In genomic region chr11:20987171-20987815, GRCm38 (mm10) we compare ENCODE assay signal across 12 mouse cellular contexts.
DNase-seq lines count a peak whose midpoint lies in the region; ATAC-seq and TF ChIP-seq lines count a peak whose summit lies in the region.
"Had no signal": no experiment of that assay in that cellular context is flagged by ENCODE, and none has a peak within 500 bp of the region (broad histone marks: within the 10 kb centered on the region; RNA-seq: fewer than 3 reads in every experiment).

No protein-coding gene starts in this region.

- H3K9ac ChIP-seq in neural tube, embryonic 11.5 days (ENCODE audit: low read length) = no peak overlapping the region
- H3K9ac ChIP-seq in forebrain, embryonic 16.5 days (replicated peaks; ENCODE audit: low read depth, low read length) = no peak overlapping the region
- H3K9ac ChIP-seq in neural tube, embryonic 13.5 days = no peak overlapping the region
- no peak overlapping the region for H3K9ac ChIP-seq in stomach, postnatal 0 days (ENCODE audit: low read length)

- no peaks in the 10 kb centered on the region for H3K36me3 ChIP-seq in neural tube, embryonic 11.5 days (ENCODE audit: control insufficient read depth, insufficient read depth, low read length)
- no peaks in the 10 kb centered on the region for H3K36me3 ChIP-seq in forebrain, embryonic 16.5 days (ENCODE audit: control insufficient read depth, insufficient read depth)
- no peaks in the 10 kb centered on the region for H3K36me3 ChIP-seq in neural tube, embryonic 13.5 days
- no peaks in the 10 kb centered on the region for H3K36me3 ChIP-seq in stomach, postnatal 0 days (ENCODE audit: control insufficient read depth, insufficient read depth, low read length)

- peak; percentile 77 for ATAC-seq in cerebellum, adult (ENCODE audit: insufficient number of reproducible peaks, low FRiP score, low TSS enrichment)
- 0 out of 2 replicates have a peak, but pooled peaks have one; percentile 9 for ATAC-seq in neural tube, embryonic 11.5 days (ENCODE audit: insufficient read depth, low FRiP score, low TSS enrichment)
- ATAC-seq in forebrain, embryonic 16.5 days = peak; percentile 47
- ATAC-seq in neural tube, embryonic 13.5 days (ENCODE audit: low read depth) = peak; percentile 78
- no peak for ATAC-seq in monocyte, adult 5-6 weeks (replicated peaks; ENCODE audit: insufficient number of reproducible peaks, low FRiP score, low TSS enrichment, poor library complexity, severe bottlenecking)
- no peak for ATAC-seq in stomach, postnatal 0 days (ENCODE audit: low FRiP score, low TSS enrichment)

- TF ChIP-seq EP300 in stomach, postnatal 0 days (optimal IDR thresholded peaks at IDR 0.05) = no peak

- no peak for DNase-seq in cerebellum, postnatal 4 days (ENCODE audit: low spot score in 2 of 2)
- DNase-seq in neural tube, embryonic 11.5 days (ENCODE audit: low spot score) = no peak
- DNase-seq in neural tube, embryonic 10.5 days (ENCODE audit: extremely low spot score, low spot score) = no peak
- no peak for DNase-seq in stomach, postnatal 0 days (ENCODE audit: low spot score)
- DNase-seq: gastrocnemius, postnatal 25 days; heart, postnatal 14 days; kidney, adult 8-10 months had no signal

- H3K4me3 ChIP-seq in neural tube, embryonic 11.5 days (ENCODE audit: low read depth, low read length) = no peak overlapping the region
- H3K4me3 ChIP-seq in forebrain, embryonic 16.5 days (replicated peaks; ENCODE audit: low read length) = no peak overlapping the region
- no peak overlapping the region for H3K4me3 ChIP-seq in neural tube, embryonic 13.5 days
- no peak overlapping the region for H3K4me3 ChIP-seq in stomach, postnatal 0 days (ENCODE audit: low read depth, low read length)

- H3K4me2 ChIP-seq in neural tube, embryonic 11.5 days (ENCODE audit: low read depth) = no peak overlapping the region
- peak overlapping the region; percentile 25 for H3K4me2 ChIP-seq in forebrain, embryonic 16.5 days (ENCODE audit: low read length)
- H3K4me2 ChIP-seq in neural tube, embryonic 13.5 days = peak overlapping the region; percentile 13; the same call in 1 of the 2 replicates
- H3K4me2 ChIP-seq in stomach, postnatal 0 days (replicated peaks; ENCODE audit: low read depth) = no peak overlapping the region

- WGBS in neural tube, embryonic 11.5 days = 64% methylated on average over 5 of the region's 5 CpGs
- 48% methylated on average over 5 of the region's 5 CpGs for WGBS in forebrain, embryonic 16.5 days
- WGBS in neural tube, embryonic 13.5 days = 52% methylated on average over 5 of the region's 5 CpGs
- 60% methylated on average over 5 of the region's 5 CpGs for WGBS in stomach, postnatal 0 days

- no peak for TF ChIP-seq CTCF in stomach, postnatal 0 days (IDR thresholded peaks at IDR 0.05; ENCODE audit: low read depth)

- H3K27me3 ChIP-seq in neural tube, embryonic 11.5 days (ENCODE audit: control insufficient read depth, insufficient read depth, low read length) = no peaks in the 10 kb centered on the region
- no peaks in the 10 kb centered on the region for H3K27me3 ChIP-seq in forebrain, embryonic 16.5 days (replicated peaks; ENCODE audit: control insufficient read depth, insufficient read depth, low read length)
- H3K27me3 ChIP-seq in neural tube, embryonic 13.5 days = no peaks in the 10 kb centered on the region
- H3K27me3 ChIP-seq in stomach, postnatal 0 days (ENCODE audit: control insufficient read depth, insufficient read depth, low read length) = no peaks in the 10 kb centered on the region

- H3K9me3 ChIP-seq in neural tube, embryonic 11.5 days (ENCODE audit: control insufficient read depth, low read length) = no peaks in the 10 kb centered on the region
- no peaks in the 10 kb centered on the region for H3K9me3 ChIP-seq in forebrain, embryonic 16.5 days (ENCODE audit: control insufficient read depth, low read length)
- H3K9me3 ChIP-seq in neural tube, embryonic 13.5 days = no peaks in the 10 kb centered on the region
- H3K9me3 ChIP-seq in stomach, postnatal 0 days (ENCODE audit: control insufficient read depth, low read length) = no peaks in the 10 kb centered on the region

- H3K4me1 ChIP-seq in neural tube, embryonic 11.5 days (ENCODE audit: control insufficient read depth, insufficient read depth, low read length) = no peaks in the 10 kb centered on the region
- peaks cover 16% of the 10 kb centered on the region for H3K4me1 ChIP-seq in forebrain, embryonic 16.5 days (replicated peaks; ENCODE audit: control insufficient read depth, insufficient read depth, low read length)
- peaks cover 32% of the 10 kb centered on the region for H3K4me1 ChIP-seq in neural tube, embryonic 13.5 days (replicated peaks)
- H3K4me1 ChIP-seq in stomach, postnatal 0 days (replicated peaks; ENCODE audit: control insufficient read depth, insufficient read depth) = no peaks in the 10 kb centered on the region

- H3K27ac ChIP-seq in neural tube, embryonic 11.5 days (ENCODE audit: low read depth, low read length) = no peak overlapping the region
- H3K27ac ChIP-seq in forebrain, embryonic 16.5 days (ENCODE audit: low read length) = peak overlapping the region; percentile 89
- H3K27ac ChIP-seq in neural tube, embryonic 13.5 days (replicated peaks) = peak overlapping the region; percentile 79
- H3K27ac ChIP-seq in stomach, postnatal 0 days (replicated peaks) = no peak overlapping the region
- H3K27ac ChIP-seq: macrophage had no signal

Comparison
In these comparisons a context has a peak if more than half of its experiments do, and no peak if none do; other contexts are left out.
1. H3K27ac ChIP-seq: peak in forebrain, embryonic 16.5 days (single experiment) and neural tube, embryonic 13.5 days (single experiment); none in neural tube, embryonic 11.5 days (single experiment) and stomach, postnatal 0 days (single experiment).
2. H3K4me2 ChIP-seq: peak in forebrain, embryonic 16.5 days (single experiment) and neural tube, embryonic 13.5 days (single experiment); none in neural tube, embryonic 11.5 days (single experiment) and stomach, postnatal 0 days (single experiment).
3. ATAC-seq: peak in cerebellum, adult (single experiment), neural tube, embryonic 11.5 days (single experiment), forebrain, embryonic 16.5 days (single experiment) and neural tube, embryonic 13.5 days (single experiment); none in monocyte, adult 5-6 weeks (single experiment) and stomach, postnatal 0 days (single experiment).